Mouse (Mus musculus) heart, adult 2 months (tissue): ENCODE measurements around the gene Trpm3. TPM values are rescaled to one million over a fixed set of nuclear protein-coding genes. Genes with fewer than 3 reads are reported as not detected.

Source experiments
- DNase-seq, 2 experiments: peaks; one replicate each; pipeline ENCODE4 v3.0.0; 2021
- H3K27ac ChIP-seq: fragments of 200-600 bp; 2 replicates; pipeline ENCODE4 v1.8.1; 2022
- H3K27me3 ChIP-seq: fragments of 200-500 bp; 2 replicates; pipeline ENCODE4 v1.6.1; 2012; ENCODE audit warnings: mild to moderate bottlenecking, low read length, inconsistent platforms, mixed read lengths; ENCODE audit not compliant: control insufficient read depth, insufficient read depth
- H3K36me3 ChIP-seq: fragments of 200-500 bp; 2 replicates; pipeline ENCODE4 v1.6.1; 2012; ENCODE audit warnings: low read length, inconsistent platforms; ENCODE audit not compliant: control insufficient read depth, insufficient read depth
- H3K4me1 ChIP-seq: fragments of 200-500 bp; 2 replicates; pipeline ENCODE4 v1.6.1; 2011; ENCODE audit warnings: low read length; ENCODE audit not compliant: control insufficient read depth, insufficient read depth
- H3K4me3 ChIP-seq: fragments of 200-600 bp; 2 replicates; pipeline ENCODE4 v1.8.1; 2022
- H3K79me2 ChIP-seq: fragments of 200-500 bp; replicated peaks from 2 replicates; pipeline ENCODE4 v1.6.1; 2012; ENCODE audit warnings: mild to moderate bottlenecking, inconsistent platforms, low read length, moderate library complexity, mixed read lengths; ENCODE audit not compliant: control insufficient read depth, insufficient read depth
- H3K9ac ChIP-seq: fragments of 200-500 bp; 2 replicates; pipeline ENCODE4 v1.6.1; 2012; ENCODE audit warnings: low read depth, mild to moderate bottlenecking, control low read depth, inconsistent platforms, low read length, mixed read lengths
- CTCF ChIP-seq: fragments of 200-600 bp; IDR thresholded peaks from 2 replicates; pipeline ENCODE4 v1.8.1; 2022; ENCODE audit warnings: antibody characterized with exemption, mild to moderate bottlenecking, moderate library complexity
- EP300 ChIP-seq: fragments of 200-500 bp; IDR thresholded peaks from 2 replicates; pipeline ENCODE4 v1.6.1; 2011; ENCODE audit warnings: low read depth, low read length, control low read depth; ENCODE audit not compliant: insufficient read depth
- POLR2A ChIP-seq: fragments of 200-500 bp; IDR thresholded peaks from 2 replicates; pipeline ENCODE4 v1.6.1; 2011; ENCODE audit warnings: mild to moderate bottlenecking, low read depth, low read length, control low read depth; ENCODE audit not compliant: insufficient read depth
- WGBS: fragments of 180-500 bp; shearing (Covaris S2); methylation state at CpG from one replicate; pipeline ENCODE4 v1.1.7; 2018; 5-methylcytosine and 5-hydroxymethylcytosine counted together
- intact Hi-C: fragments of 180-260 bp; cut with DNase I; formaldehyde crosslinking; loops from one replicate; pipeline ENCODE4 v1.15.1; 2025
- polyA plus RNA-seq: library from polyadenylated mRNA; depleted of rRNA; stranded (reverse); fragments of >200 nt; gene quantifications from 2 replicates; pipeline ENCODE4 v1.2.3, GENCODE M21; 2012
- total RNA-seq, 2 experiments: library from RNA; stranded (reverse); gene quantifications; 2 replicates each; pipeline ENCODE4 v1.2.3; 2021

The Trpm3 gene
- total and polyA plus RNA-seq, 3 experiments: 0.51 to 1.1 (median 0.81) TPM

DNA sequence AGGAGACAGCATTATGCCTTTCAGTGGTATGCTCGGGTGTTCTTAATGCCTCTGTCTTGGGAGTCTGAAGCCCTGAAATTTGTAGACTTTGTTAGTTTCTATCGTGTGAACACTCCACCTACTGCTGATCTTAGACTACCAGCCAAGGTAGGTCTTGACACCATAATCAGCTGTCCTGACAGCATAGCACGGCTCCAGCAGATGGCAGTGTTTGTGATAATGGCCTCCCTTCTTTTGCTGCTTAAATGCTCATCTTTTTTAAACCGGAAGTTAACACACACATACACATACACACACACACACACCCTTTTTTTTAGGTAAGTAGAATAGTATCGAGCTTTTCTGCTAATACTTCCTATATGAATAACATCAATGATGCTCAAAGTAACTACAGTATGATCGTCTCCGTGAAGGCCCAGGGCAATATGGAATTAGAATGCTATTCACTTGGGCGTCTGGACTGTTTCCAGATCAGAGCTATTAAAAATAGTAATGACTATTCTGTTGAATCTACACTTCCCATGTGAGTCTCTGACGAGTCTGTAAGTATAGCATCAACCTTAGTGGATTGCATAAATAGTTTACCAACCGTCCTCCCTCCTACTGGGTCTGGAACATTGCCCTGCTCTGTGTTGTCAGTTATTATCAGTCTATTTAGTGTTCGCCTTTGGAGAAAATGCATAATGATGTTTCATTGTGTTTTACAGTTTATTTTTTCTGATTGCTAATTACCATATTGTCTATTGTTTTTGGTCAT, 867.8 kb downstream of the Trpm3 start:
- intact Hi-C loops: loop anchor here (2.0 to 5.0 kb wide), 3 partner anchors 64 to 216 kb away; no protein-coding TSS in a partner anchor
- TF ChIP-seq CTCF (peak; percentile 84), EP300 (peak; percentile 76; the same call in 1 of the 2 replicates), POLR2A (no peak)
- H3K36me3 ChIP-seq: peaks cover 6% of the 10 kb centered on the region; the same call in 1 of the 2 replicates
- peak; percentile 57 to 67 for DNase-seq
- no peaks in the 10 kb centered on the region; the same call in 1 of the 2 replicates for H3K4me1 ChIP-seq
- no peaks in the 10 kb centered on the region for H3K27me3 ChIP-seq
- peak overlapping the region; percentile 3 for H3K27ac ChIP-seq
- H3K79me2 ChIP-seq: no peaks in the 10 kb centered on the region
- 41% methylated on average over 11 of the region's 11 CpGs for WGBS
- H3K9ac ChIP-seq: no peak overlapping the region
- H3K4me3 ChIP-seq: no peak overlapping the region

DNA sequence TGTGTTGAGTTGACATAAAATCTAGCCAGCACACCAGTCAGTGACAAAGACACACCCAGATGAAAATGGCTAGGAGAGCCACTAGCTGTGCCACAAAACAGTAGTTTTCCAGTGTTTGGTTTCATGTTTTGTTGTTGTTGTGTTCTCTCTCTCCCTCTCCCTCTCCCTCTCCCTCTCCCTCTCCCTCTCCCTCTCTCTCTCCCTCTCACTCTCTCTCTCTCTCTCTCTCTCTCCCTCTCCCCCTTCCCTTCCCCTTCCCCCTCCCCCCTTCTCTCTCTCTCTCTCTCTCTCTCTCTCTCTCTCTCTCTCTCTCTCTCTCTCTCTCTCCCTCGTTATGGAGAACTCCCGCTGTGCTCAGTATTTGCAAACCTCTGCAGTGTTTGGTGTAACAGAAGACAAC, 874.8 kb downstream of the Trpm3 start:
- intact Hi-C loops: loop anchor here (2.0 kb wide), 1 partner anchor 97 kb away; no protein-coding TSS in a partner anchor
- H3K79me2 ChIP-seq: no peaks in the 10 kb centered on the region
- TF ChIP-seq POLR2A: no peak
- no peak for TF ChIP-seq CTCF

DNA sequence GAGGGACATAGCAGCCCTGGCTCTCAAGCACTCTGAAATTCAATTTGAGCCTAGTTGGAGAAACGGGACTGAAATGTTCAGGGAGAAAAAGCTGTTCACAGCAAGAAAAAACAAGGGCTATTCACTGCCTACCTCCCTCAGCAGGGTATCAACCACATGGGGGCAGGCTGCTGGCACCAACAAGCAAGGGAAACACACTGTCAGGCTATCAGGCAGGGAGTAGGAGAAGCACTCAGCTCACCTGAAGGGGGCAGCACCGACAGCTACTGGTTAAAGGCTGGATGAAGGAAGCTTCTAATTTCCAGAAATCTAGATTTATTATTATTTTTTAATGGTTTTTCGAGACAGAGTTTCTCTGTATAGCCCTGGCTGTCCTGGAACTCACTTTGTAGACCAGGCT, 876.7 kb downstream of the Trpm3 start:
- no peak overlapping the region for H3K9ac ChIP-seq
- H3K4me3 ChIP-seq: no peak overlapping the region
- peak; percentile 66 to 68 for DNase-seq
- intact Hi-C loops: loop anchor here (2.0 to 5.0 kb wide), 2 partner anchors 99 to 212 kb away; no protein-coding TSS in a partner anchor
- no peaks in the 10 kb centered on the region for H3K79me2 ChIP-seq
- no peaks in the 10 kb centered on the region for H3K4me1 ChIP-seq
- peak; percentile 77 for TF ChIP-seq EP300
- no peak for TF ChIP-seq POLR2A
- TF ChIP-seq CTCF: peak; percentile 82
- WGBS: 44% methylated on average over 3 of the region's 3 CpGs
- no peaks in the 10 kb centered on the region for H3K27me3 ChIP-seq
- H3K36me3 ChIP-seq: no peaks in the 10 kb centered on the region
- no peak overlapping the region for H3K27ac ChIP-seq

More for the DNA sequence above, 874.8 kb downstream of the Trpm3 start:
- no peak overlapping the region for H3K4me3 ChIP-seq
- no peaks in the 10 kb centered on the region for H3K36me3 ChIP-seq
- no peak overlapping the region for H3K9ac ChIP-seq
- H3K27me3 ChIP-seq: no peaks in the 10 kb centered on the region
- no peak overlapping the region for H3K27ac ChIP-seq
- H3K4me1 ChIP-seq: no peaks in the 10 kb centered on the region
- 60% methylated on average over 2 of the region's 2 CpGs for WGBS
- no peak for DNase-seq

DNA sequence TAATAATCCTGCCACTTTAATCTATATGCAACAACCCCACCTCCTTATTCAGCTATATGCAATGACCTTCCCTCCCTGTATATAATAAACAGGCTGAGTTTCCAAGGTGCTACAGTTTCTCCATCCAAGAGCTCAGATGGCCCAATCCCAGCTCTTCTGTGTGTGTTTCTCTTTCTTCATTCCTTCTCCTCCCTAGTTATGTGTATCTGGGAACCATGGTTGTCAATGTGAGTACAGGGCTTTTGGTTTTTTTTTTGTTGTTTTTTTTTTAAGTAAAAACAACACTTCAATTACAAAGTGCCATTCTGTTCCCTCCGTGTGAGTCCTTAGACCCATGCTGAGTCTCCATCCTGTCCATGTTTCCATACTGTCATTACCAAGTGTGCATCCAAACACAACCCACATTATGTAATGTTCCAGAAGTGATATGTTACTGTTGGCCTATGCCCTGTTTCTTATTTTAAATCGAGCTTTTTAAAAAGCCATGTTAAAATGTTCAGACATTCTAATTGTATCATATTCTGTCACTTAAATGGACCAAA, 879.4 kb downstream of the Trpm3 start:
- Histone ChIP-seq H3K27ac (no peak overlapping the region), H3K79me2 (no peaks in the 10 kb centered on the region), H3K4me3 (no peak overlapping the region), H3K4me1 (no peaks in the 10 kb centered on the region), H3K36me3 (no peaks in the 10 kb centered on the region), H3K27me3 (no peaks in the 10 kb centered on the region), H3K9ac (no peak overlapping the region)
- DNase-seq: no peak
- 53% methylated on average over 2 of the region's 2 CpGs for WGBS
- TF ChIP-seq EP300 (no peak), POLR2A (no peak), CTCF (no peak)
- intact Hi-C loops: loop anchor here (5.0 kb wide), 1 partner anchor 209 kb away; no protein-coding TSS in a partner anchor

DNA sequence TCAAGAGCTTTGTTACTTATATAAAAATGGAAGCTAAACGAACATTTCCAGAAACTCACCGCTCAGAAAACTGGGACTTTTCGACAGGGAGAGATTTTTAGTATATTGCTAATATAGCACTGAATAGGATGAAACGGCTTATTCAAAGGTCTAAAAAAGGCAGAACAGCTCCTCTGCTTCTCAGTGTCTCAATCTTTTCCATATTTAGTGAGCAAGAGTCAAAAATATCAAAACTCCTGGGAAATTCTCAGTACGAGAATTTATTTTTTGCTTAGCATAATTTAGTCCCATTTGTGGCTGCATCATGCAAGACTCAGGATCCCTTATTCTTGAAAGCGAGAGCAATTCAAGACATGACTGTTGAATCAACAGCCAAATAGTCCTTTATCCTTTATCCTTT, 884.1 kb downstream of the Trpm3 start:
- Histone ChIP-seq H3K4me1 (peaks cover 7% of the 10 kb centered on the region), H3K4me3 (no peak overlapping the region), H3K79me2 (no peaks in the 10 kb centered on the region), H3K36me3 (peaks cover 4% of the 10 kb centered on the region), H3K9ac (no peak overlapping the region), H3K27me3 (no peaks in the 10 kb centered on the region), H3K27ac (peak overlapping the region; percentile 69)
- 86% methylated on average over 6 of the region's 6 CpGs for WGBS
- no peak for TF ChIP-seq CTCF
- no peak for TF ChIP-seq EP300
- TF ChIP-seq POLR2A: no peak
- intact Hi-C loops: no loop called here
- DNase-seq: no peak

DNA sequence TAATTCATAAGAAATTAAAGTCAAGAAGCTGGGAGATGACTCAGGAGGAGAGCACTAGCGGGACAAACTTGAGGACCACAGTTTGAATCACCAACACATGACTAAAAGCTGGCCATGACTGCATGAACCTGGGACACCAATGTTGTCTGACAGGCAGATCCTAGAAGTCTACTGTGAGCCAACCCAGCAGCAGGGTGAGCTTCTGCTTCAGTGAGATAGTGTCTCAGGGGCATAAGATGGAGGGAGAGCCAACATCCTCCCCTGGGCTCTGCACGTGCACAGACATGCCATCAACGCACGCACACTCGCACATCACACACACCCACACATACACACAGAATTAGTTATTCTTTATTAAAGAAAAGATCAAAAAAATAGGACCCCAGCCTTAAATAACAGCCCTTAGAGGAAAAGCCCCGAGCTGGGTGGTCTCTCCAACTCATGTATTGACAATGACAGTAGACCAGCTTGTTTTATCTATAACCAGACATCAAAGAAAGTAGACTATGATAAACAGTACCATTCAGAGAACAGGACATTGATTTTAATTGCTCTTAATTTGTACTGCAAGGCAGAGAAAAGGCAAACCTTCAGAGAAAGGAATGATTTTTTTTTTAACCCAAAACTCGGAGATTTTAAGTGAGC, 884.6 kb downstream of the Trpm3 start:
- DNase-seq: no peak
- Histone ChIP-seq H3K36me3 (peaks cover 4% of the 10 kb centered on the region), H3K4me1 (peaks cover 7% of the 10 kb centered on the region), H3K27me3 (no peaks in the 10 kb centered on the region), H3K4me3 (no peak overlapping the region), H3K79me2 (no peaks in the 10 kb centered on the region), H3K9ac (no peak overlapping the region), H3K27ac (peak overlapping the region; percentile 69)
- 73% methylated on average over 7 of the region's 7 CpGs for WGBS
- intact Hi-C loops: no loop called here
- TF ChIP-seq POLR2A: no peak
